Mouse (Mus musculus) v-Abl transformed pro-B cells (cell line): ENCODE measurements around the gene Agpat3.

Source experiments
- in situ Hi-C, 2 experiments: fragments of 400-800 bp; cut with MboI; formaldehyde crosslinking; loops; one replicate each; pipeline ENCODE4 v1.15.1; 2025; ENCODE audit not compliant: unreplicated experiment in 2 of 2

Agpat3 gene

DNA sequence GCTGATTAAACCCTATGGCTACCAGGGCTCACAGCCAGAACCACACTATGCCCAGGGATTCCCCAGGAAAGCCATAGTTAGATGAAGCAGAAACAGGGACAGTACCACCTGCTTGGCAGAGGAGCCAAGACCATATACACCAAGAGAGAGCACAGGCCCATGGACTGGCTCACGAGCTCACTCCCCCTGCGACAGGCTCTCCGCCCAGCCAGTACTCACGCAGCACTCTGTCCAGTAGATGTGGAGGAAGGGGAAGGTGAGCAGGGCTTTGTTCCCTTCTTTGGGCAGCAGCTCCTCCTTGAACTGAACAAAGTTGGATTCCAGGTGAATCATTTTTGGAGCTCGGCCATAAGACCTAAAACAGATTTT is 123.7 kb downstream of the Agpat3 start:
- in situ Hi-C loops = no loop called here

DNA sequence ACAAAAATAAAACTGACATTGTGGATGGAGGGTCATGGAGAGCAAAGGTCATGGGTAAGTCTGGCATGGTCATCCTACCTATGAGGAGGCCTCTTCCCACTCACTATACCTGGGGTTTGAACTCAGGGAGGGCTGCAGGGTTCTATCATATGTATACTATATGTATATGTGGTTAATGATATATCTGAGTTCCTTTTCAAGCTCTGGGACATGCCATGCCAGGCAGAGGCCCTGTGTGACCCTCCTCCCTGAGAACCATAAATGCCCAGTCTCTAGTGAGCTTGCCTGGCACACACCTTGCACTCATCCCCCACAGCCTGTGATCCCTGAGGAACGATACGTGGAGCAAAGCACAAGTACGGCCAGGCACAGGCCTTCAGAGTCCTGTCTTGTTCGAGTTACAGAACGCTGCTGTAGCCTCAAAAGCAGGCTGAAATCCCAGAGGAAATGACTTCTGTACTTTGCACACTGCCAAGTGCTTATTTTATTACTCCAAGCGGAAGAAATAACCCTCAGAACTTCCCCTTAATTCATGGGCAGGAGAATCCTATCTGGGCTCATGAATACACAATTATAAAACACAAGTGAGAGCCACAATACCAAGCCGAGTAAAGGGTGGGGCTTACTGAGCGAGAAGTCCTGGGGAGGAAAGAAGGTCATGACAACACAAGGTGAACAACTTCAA is 124.3 kb downstream of the Agpat3 start:
- in situ Hi-C loops = no loop called here

DNA sequence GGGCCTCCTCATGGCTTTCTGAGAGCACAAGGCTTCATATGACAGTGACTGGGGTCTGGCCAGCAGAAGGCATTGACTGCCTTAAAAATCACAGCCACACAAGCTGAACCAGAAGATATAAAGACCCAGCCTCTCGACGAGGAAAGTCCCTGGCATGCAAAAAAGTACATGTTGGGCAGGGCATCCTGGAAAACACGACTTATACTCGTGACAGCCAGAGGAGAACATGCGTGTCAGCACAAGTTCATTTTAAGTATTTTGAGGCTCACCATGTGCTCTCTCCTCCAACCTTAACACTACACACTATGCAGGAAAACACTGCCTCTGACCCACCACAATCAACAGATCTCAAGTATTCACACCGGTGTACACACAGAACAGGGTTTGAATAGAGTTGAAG is 128.2 kb downstream of the Agpat3 start:
- in situ Hi-C loops = no loop called here

DNA sequence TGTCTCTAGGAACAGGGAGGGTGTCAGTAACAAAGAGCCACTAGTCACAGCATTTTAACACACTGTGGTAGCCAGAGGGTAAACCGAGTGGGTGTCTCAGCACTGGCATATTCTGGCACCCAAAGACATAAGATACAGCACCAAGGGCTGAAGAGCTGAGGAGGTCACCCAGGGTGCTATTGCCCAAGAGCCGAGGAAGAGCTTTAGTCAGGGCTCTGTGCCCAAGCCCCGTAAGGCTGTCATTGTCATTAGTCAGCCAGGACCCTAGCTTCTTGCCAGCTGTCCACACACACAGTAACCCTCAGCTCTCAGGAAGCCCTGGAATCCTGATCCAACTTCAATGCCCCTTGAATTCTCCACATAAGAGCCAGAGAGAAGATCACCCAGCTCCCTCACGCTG is 129.4 kb downstream of the Agpat3 start:
- in situ Hi-C loops = no loop called here

DNA sequence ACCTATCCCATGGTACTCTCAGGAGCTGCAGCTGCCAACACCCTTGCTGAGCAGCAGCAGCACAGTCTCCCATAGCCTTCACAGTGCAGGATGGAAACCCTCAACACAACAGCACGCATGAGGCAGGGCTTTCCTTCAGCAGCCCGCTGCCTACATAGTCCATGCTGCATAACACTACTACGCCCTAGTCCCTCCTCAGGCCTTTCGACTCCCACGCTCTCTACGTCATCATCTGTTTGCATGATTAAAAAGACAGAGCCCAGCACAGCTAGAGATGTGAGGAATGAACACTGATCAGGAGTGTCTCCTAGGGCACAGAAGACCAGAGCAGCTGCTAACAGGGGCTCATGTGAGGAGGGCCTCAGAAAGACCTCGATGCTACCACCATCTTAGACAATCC is 131.0 kb downstream of the Agpat3 start:
- in situ Hi-C loops = no loop called here

DNA sequence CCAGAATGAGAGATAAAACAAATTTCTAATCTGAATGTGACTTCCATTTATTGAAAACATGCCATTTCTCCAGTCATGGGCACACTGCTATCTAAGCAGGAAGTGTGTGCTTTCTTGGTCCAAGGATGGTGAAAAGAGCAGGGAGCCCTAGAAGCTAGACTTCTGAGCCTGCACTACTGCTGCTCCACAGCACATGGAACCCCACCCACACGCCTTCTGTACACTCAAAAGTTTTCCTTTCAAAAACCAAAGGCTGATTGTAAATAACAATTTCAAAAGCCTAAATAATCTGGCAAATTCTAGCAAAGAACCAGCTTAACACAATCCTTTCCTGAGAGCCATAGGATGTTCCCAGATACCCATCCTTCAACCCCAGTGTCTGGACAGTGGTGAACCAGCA is 132.8 kb downstream of the Agpat3 start:
- in situ Hi-C loops = no loop called here
